Mouse (Mus musculus): ENCODE measurements at regions not wholly inside any gene's neighbourhood (a gene's known extent, or its start where the extent isn't known, plus 50 kb on each side); places are given as distances from the start of the nearest gene placed in this dataset.

GRCm38 (mm10) chr1:64200387-64201023 is 78.4 kb upstream of the Klf7 start:
- DNase-seq (ENCODE audit: low read depth, low spot score): no peak

GRCm38 (mm10) chr1:64198781-64199180 is 76.7 kb upstream of the Klf7 start:
- no peak for DNase-seq (ENCODE audit: low read depth, low spot score)

DNA sequence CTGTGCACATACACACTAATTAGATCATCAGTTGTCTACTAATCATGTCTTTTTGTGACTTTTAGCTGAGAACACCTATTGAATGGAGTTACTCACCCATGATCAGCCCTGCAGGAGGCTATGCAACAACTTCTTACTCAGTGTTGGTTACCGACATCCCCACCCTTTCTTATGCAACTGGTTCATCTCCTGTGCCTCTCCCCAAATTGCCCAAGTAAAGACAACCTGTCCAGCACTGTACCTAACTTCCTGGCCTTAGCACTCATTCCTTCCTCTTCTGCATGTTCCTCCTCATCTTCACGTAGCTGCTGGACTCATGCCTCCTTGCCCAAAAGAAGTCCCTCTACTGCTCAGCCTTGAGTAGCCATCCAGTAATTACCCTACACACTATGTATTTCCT is 76.2 kb upstream of the Klf7 start:
- no peak for DNase-seq (ENCODE audit: low read depth, low spot score)

GRCm38 (mm10) chr1:64195970-64196491 is 73.9 kb upstream of the Klf7 start:
- DNase-seq (ENCODE audit: low read depth, low spot score): no peak

GRCm38 (mm10) chr1:64195294-64195693 is 73.2 kb upstream of the Klf7 start:
- DNase-seq (ENCODE audit: low read depth, low spot score): no peak

GRCm38 (mm10) chr1:64193150-64193838 is 71.2 kb upstream of the Klf7 start:
- no peak for DNase-seq (ENCODE audit: low read depth, low spot score)

- no peak for DNase-seq (ENCODE audit: low read depth, low spot score)
Observed at GRCm38 (mm10) chr1:64192736-64193135, 70.7 kb upstream of the Klf7 start.

DNA sequence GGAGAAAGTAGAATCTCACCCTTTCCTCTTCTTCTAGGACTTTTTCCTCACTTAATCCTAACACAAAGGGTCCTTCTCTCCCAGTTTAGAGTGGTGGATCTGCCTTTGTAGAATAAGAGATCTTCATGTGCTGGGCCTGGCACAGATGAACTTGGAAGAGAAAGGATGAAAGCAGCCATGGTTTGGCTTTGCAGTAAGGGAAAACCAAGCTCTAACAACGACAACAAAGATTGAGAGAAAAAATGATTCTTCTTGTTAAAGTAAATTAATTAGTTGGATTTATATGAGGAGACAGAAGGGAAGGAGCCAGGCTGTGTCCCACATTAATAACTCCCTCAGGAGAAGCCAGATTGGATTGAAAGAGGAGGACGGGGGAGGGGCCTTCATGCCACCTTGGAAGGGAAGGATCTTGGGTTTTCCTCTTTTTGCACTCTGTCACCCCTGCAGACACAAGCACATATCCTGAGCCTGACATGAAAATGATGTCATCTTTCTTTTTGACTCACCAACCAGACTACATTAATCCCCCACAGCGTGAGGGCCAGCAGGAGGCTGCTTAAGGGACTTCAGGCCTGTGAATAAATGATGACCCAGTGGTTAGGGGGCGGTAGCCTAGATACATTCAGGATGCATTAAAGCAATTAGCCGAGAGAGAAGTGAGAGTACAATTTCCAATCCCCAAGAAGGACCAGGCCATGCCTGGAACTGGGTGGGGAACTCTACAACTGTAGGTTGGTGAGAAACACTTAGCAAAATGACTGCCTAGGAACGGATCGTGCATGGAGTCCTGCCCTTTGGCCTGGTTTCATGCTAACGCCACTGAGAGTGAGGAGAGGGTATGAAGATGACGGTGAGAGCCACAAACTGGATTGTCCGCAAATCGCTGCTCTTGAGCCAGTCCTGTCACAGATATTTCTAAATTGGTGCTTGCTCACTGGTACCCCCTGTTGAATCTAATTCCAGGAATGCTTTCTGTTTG is 69.4 kb upstream of the Klf7 start:
- DNase-seq (ENCODE audit: low read depth, low spot score): no peak

- DNase-seq (ENCODE audit: low read depth, low spot score): no peak
Observed at GRCm38 (mm10) chr1:64190705-64191104, 68.6 kb upstream of the Klf7 start.

GRCm38 (mm10) chr1:64190097-64190496 is 68.0 kb upstream of the Klf7 start:
- DNase-seq (ENCODE audit: low read depth, low spot score): no peak

GRCm38 (mm10) chr1:64189471-64189870 is 67.4 kb upstream of the Klf7 start:
- DNase-seq (ENCODE audit: low read depth, low spot score): no peak

- DNase-seq (ENCODE audit: low read depth, low spot score): peak; percentile 85
Observed at GRCm38 (mm10) chr1:64187796-64188513, 65.9 kb upstream of the Klf7 start.

DNA sequence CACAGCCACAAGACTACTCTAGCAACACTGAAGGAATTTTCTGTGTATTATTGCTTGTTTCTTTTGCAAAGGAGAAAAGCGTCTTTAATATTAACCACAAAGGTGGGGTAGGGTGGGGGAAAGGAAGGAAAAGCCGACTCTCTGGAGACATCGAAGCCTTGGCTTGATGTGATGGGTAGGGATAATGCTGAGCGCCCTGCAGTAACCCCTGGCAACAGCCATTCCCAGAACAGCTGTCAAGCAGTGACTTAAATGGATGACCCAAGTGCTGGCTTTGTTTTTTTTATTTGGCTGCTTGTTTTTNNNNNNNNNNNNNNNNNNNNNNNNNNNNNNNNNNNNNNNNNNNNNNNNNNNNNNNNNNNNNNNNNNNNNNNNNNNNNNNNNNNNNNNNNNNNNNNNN is 51.6 kb upstream of the Klf7 start:
- no peak for DNase-seq (ENCODE audit: low read depth, low spot score)

GRCm38 (mm10) chr1:64172122-64172521 is 50.0 kb upstream of the Klf7 start:
- DNase-seq (ENCODE audit: low read depth, low spot score): no peak

Measured in 3T3-L1 (cell line).